Mouse (Mus musculus): ENCODE measurements around the gene Uqcc1. TPM values are rescaled to one million over a fixed set of nuclear protein-coding genes. Genes with fewer than 3 reads are reported as not detected.

Gene Uqcc1
- polyA plus RNA-seq, 1 experiment from 2014 or later = 66.5 TPM

GRCm38 (mm10) chr2:155817301-155818245 lies 112.5 kb downstream of the Uqcc1 start:
- no peak for ATAC-seq (ENCODE audit: insufficient read depth, low FRiP score)
- no peaks in the 10 kb centered on the region for H3K27me3 ChIP-seq (ENCODE audit: control insufficient read depth, insufficient read depth, low read length)
- no peak overlapping the region; the same call in 1 of the 2 replicates for H3K4me3 ChIP-seq (replicated peaks; ENCODE audit: low read length)
- H3K27ac ChIP-seq (ENCODE audit: low read length) = no peak overlapping the region
- H3K9ac ChIP-seq (ENCODE audit: low read length) = peak overlapping the region; percentile 91; the same call in 1 of the 2 replicates
- WGBS = 79% methylated on average over 10 of the region's 10 CpGs
- peaks cover 3% of the 10 kb centered on the region; the same call in 1 of the 2 replicates for H3K36me3 ChIP-seq (ENCODE audit: control insufficient read depth, insufficient read depth, low read length)
- H3K4me1 ChIP-seq (ENCODE audit: control insufficient read depth, insufficient read depth, low read length) = peaks cover 17% of the 10 kb centered on the region
- peak overlapping the region; percentile 89 for H3K4me2 ChIP-seq (ENCODE audit: low read depth, low read length)
- no peaks in the 10 kb centered on the region for H3K9me3 ChIP-seq (replicated peaks; ENCODE audit: control insufficient read depth, low read length)

GRCm38 (mm10) chr2:155816179-155816578 lies 113.9 kb downstream of the Uqcc1 start:
- no peak overlapping the region for H3K27ac ChIP-seq (ENCODE audit: low read length)
- H3K27me3 ChIP-seq (ENCODE audit: control insufficient read depth, insufficient read depth, low read length) = no peaks in the 10 kb centered on the region
- no peak overlapping the region for H3K4me2 ChIP-seq (ENCODE audit: low read depth, low read length)
- H3K9me3 ChIP-seq (replicated peaks; ENCODE audit: control insufficient read depth, low read length) = no peaks in the 10 kb centered on the region
- H3K9ac ChIP-seq (ENCODE audit: low read length) = no peak overlapping the region
- no peak for ATAC-seq (ENCODE audit: insufficient read depth, low FRiP score)
- H3K36me3 ChIP-seq (ENCODE audit: control insufficient read depth, insufficient read depth, low read length) = no peaks in the 10 kb centered on the region
- no peak overlapping the region for H3K4me3 ChIP-seq (replicated peaks; ENCODE audit: low read length)
- peaks cover 17% of the 10 kb centered on the region for H3K4me1 ChIP-seq (ENCODE audit: control insufficient read depth, insufficient read depth, low read length)
- 100% methylated on average over 1 of the region's 1 CpGs for whole genome bisulfite sequencing

- Histone ChIP-seq H3K9ac (ENCODE audit: low read length) (no peak overlapping the region), H3K4me3 (replicated peaks; ENCODE audit: low read length) (no peak overlapping the region), H3K27ac (ENCODE audit: low read length) (no peak overlapping the region), H3K4me2 (ENCODE audit: low read depth, low read length) (no peak overlapping the region), H3K4me1 (ENCODE audit: control insufficient read depth, insufficient read depth, low read length) (peaks cover 16% of the 10 kb centered on the region), H3K9me3 (replicated peaks; ENCODE audit: control insufficient read depth, low read length) (no peaks in the 10 kb centered on the region), H3K27me3 (ENCODE audit: control insufficient read depth, insufficient read depth, low read length) (no peaks in the 10 kb centered on the region), H3K36me3 (ENCODE audit: control insufficient read depth, insufficient read depth, low read length) (no peaks in the 10 kb centered on the region)
- no peak for ATAC-seq (ENCODE audit: insufficient read depth, low FRiP score)
- WGBS = 26% methylated on average over 5 of the region's 5 CpGs
Measured at GRCm38 (mm10) chr2:155814829-155815228, 115.3 kb downstream of the Uqcc1 start.

GRCm38 (mm10) chr2:155812637-155813036 lies 117.5 kb downstream of the Uqcc1 start:
- Histone ChIP-seq H3K4me2 (ENCODE audit: low read depth, low read length) (no peak overlapping the region), H3K4me1 (ENCODE audit: control insufficient read depth, insufficient read depth, low read length) (no peaks in the 10 kb centered on the region), H3K9me3 (replicated peaks; ENCODE audit: control insufficient read depth, low read length) (no peaks in the 10 kb centered on the region), H3K4me3 (replicated peaks; ENCODE audit: low read length) (no peak overlapping the region), H3K27ac (ENCODE audit: low read length) (no peak overlapping the region), H3K27me3 (ENCODE audit: control insufficient read depth, insufficient read depth, low read length) (no peaks in the 10 kb centered on the region), H3K36me3 (ENCODE audit: control insufficient read depth, insufficient read depth, low read length) (no peaks in the 10 kb centered on the region), H3K9ac (ENCODE audit: low read length) (no peak overlapping the region)
- WGBS = 70% methylated on average over 4 of the region's 4 CpGs
- no peak for ATAC-seq (ENCODE audit: insufficient read depth, low FRiP score)

- Histone ChIP-seq H3K4me3 (replicated peaks; ENCODE audit: low read length) (no peak overlapping the region), H3K4me1 (ENCODE audit: control insufficient read depth, insufficient read depth, low read length) (no peaks in the 10 kb centered on the region), H3K27me3 (ENCODE audit: control insufficient read depth, insufficient read depth, low read length) (no peaks in the 10 kb centered on the region), H3K9me3 (replicated peaks; ENCODE audit: control insufficient read depth, low read length) (no peaks in the 10 kb centered on the region), H3K9ac (ENCODE audit: low read length) (no peak overlapping the region), H3K36me3 (ENCODE audit: control insufficient read depth, insufficient read depth, low read length) (no peaks in the 10 kb centered on the region), H3K4me2 (ENCODE audit: low read depth, low read length) (no peak overlapping the region), H3K27ac (ENCODE audit: low read length) (no peak overlapping the region)
- ATAC-seq (ENCODE audit: insufficient read depth, low FRiP score) = no peak
- 35% methylated on average over 16 of the region's 16 CpGs for WGBS
Measured at GRCm38 (mm10) chr2:155811821-155812396, 118.2 kb downstream of the Uqcc1 start.

GRCm38 (mm10) chr2:155809620-155810019 lies 120.5 kb downstream of the Uqcc1 start:
- Histone ChIP-seq H3K4me2 (ENCODE audit: low read depth, low read length) (no peak overlapping the region), H3K4me3 (replicated peaks; ENCODE audit: low read length) (no peak overlapping the region), H3K27ac (ENCODE audit: low read length) (no peak overlapping the region), H3K9ac (ENCODE audit: low read length) (no peak overlapping the region), H3K36me3 (ENCODE audit: control insufficient read depth, insufficient read depth, low read length) (no peaks in the 10 kb centered on the region), H3K9me3 (replicated peaks; ENCODE audit: control insufficient read depth, low read length) (no peaks in the 10 kb centered on the region), H3K4me1 (ENCODE audit: control insufficient read depth, insufficient read depth, low read length) (peaks cover 5% of the 10 kb centered on the region; the same call in 1 of the 2 replicates), H3K27me3 (ENCODE audit: control insufficient read depth, insufficient read depth, low read length) (no peaks in the 10 kb centered on the region)
- 81% methylated on average over 4 of the region's 4 CpGs for WGBS
- no peak for ATAC-seq (ENCODE audit: insufficient read depth, low FRiP score)

- ATAC-seq (ENCODE audit: insufficient read depth, low FRiP score) = no peak
- H3K4me1 ChIP-seq (ENCODE audit: control insufficient read depth, insufficient read depth, low read length) = peaks cover 5% of the 10 kb centered on the region; the same call in 1 of the 2 replicates
- no peak overlapping the region for H3K9ac ChIP-seq (ENCODE audit: low read length)
- 42% methylated on average over 4 of the region's 4 CpGs for WGBS
- H3K27ac ChIP-seq (ENCODE audit: low read length) = no peak overlapping the region
- no peaks in the 10 kb centered on the region for H3K36me3 ChIP-seq (ENCODE audit: control insufficient read depth, insufficient read depth, low read length)
- H3K9me3 ChIP-seq (replicated peaks; ENCODE audit: control insufficient read depth, low read length) = no peaks in the 10 kb centered on the region
- no peaks in the 10 kb centered on the region for H3K27me3 ChIP-seq (ENCODE audit: control insufficient read depth, insufficient read depth, low read length)
- H3K4me3 ChIP-seq (replicated peaks; ENCODE audit: low read length) = no peak overlapping the region
- H3K4me2 ChIP-seq (ENCODE audit: low read depth, low read length) = no peak overlapping the region
Measured at GRCm38 (mm10) chr2:155807408-155807807, 122.7 kb downstream of the Uqcc1 start.

- 51% methylated on average over 5 of the region's 5 CpGs for WGBS
Measured at GRCm38 (mm10) chr2:155806548-155806947, 123.6 kb downstream of the Uqcc1 start.

GRCm38 (mm10) chr2:155805925-155806255 lies 124.2 kb downstream of the Uqcc1 start:
- 76% methylated on average over 6 of the region's 6 CpGs for WGBS
- no peak overlapping the region for H3K9ac ChIP-seq (ENCODE audit: low read length)
- H3K9me3 ChIP-seq (replicated peaks; ENCODE audit: control insufficient read depth, low read length) = no peaks in the 10 kb centered on the region
- no peak overlapping the region for H3K4me2 ChIP-seq (ENCODE audit: low read depth, low read length)
- no peaks in the 10 kb centered on the region for H3K27me3 ChIP-seq (ENCODE audit: control insufficient read depth, insufficient read depth, low read length)
- no peaks in the 10 kb centered on the region for H3K36me3 ChIP-seq (ENCODE audit: control insufficient read depth, insufficient read depth, low read length)
- H3K27ac ChIP-seq (ENCODE audit: low read length) = no peak overlapping the region
- no peak overlapping the region for H3K4me3 ChIP-seq (replicated peaks; ENCODE audit: low read length)
- peaks cover 5% of the 10 kb centered on the region; the same call in 1 of the 2 replicates for H3K4me1 ChIP-seq (ENCODE audit: control insufficient read depth, insufficient read depth, low read length)
- ATAC-seq (ENCODE audit: insufficient read depth, low FRiP score) = no peak

More at GRCm38 (mm10) chr2:155806548-155806947, 123.6 kb downstream of the Uqcc1 start:
- peaks cover 5% of the 10 kb centered on the region; the same call in 1 of the 2 replicates for H3K4me1 ChIP-seq (ENCODE audit: control insufficient read depth, insufficient read depth, low read length)
- no peak overlapping the region for H3K4me2 ChIP-seq (ENCODE audit: low read depth, low read length)
- no peak for ATAC-seq (ENCODE audit: insufficient read depth, low FRiP score)
- no peak overlapping the region for H3K4me3 ChIP-seq (replicated peaks; ENCODE audit: low read length)
- H3K9ac ChIP-seq (ENCODE audit: low read length) = no peak overlapping the region
- H3K9me3 ChIP-seq (replicated peaks; ENCODE audit: control insufficient read depth, low read length) = no peaks in the 10 kb centered on the region
- no peaks in the 10 kb centered on the region for H3K36me3 ChIP-seq (ENCODE audit: control insufficient read depth, insufficient read depth, low read length)
- H3K27ac ChIP-seq (ENCODE audit: low read length) = no peak overlapping the region
- no peaks in the 10 kb centered on the region for H3K27me3 ChIP-seq (ENCODE audit: control insufficient read depth, insufficient read depth, low read length)
